Comparison of ENCODE assay signal across 10 mouse cellular contexts in genomic region chr7:92125886-92126285, GRCm38 (mm10).
DNase-seq lines count a peak whose midpoint lies in the region; ATAC-seq lines count a peak whose summit lies in the region.
"Had no signal": no experiment of that assay in that cellular context is flagged by ENCODE, and none has a peak within 500 bp of the region (broad histone marks: within the 10 kb centered on the region; RNA-seq: fewer than 3 reads in every experiment).

No protein-coding gene starts in this region.

- H3K4me2 ChIP-seq in forebrain, embryonic 13.5 days: no peak overlapping the region
- no peak overlapping the region for H3K4me2 ChIP-seq in forebrain, embryonic 11.5 days (ENCODE audit: low read depth, low read length, severe bottlenecking)
- H3K4me2 ChIP-seq in midbrain, embryonic 15.5 days: no peak overlapping the region
- H3K4me2 ChIP-seq in midbrain, embryonic 16.5 days (ENCODE audit: low read length): no peak overlapping the region
- H3K4me2 ChIP-seq in kidney, embryonic 15.5 days: no peak overlapping the region
- H3K4me2 ChIP-seq: limb, embryonic 15.5 days had no signal

- 50% methylated on average over 3 of the region's 3 CpGs for WGBS in forebrain, embryonic 13.5 days
- 81% methylated on average over 3 of the region's 3 CpGs for WGBS in forebrain, embryonic 11.5 days
- 36% methylated on average over 3 of the region's 3 CpGs for WGBS in midbrain, embryonic 15.5 days
- 45% methylated on average over 3 of the region's 3 CpGs for WGBS in midbrain, embryonic 16.5 days
- 57% methylated on average over 3 of the region's 3 CpGs for WGBS in kidney, embryonic 15.5 days

- H3K4me1 ChIP-seq in forebrain, embryonic 13.5 days: peaks cover 13% of the 10 kb centered on the region; the same call in 1 of the 2 replicates
- no peaks in the 10 kb centered on the region for H3K4me1 ChIP-seq in forebrain, embryonic 11.5 days (replicated peaks; ENCODE audit: control insufficient read depth, insufficient read depth, low read length)
- H3K4me1 ChIP-seq in midbrain, embryonic 15.5 days: no peaks in the 10 kb centered on the region
- H3K4me1 ChIP-seq in midbrain, embryonic 16.5 days (ENCODE audit: control insufficient read depth, insufficient read depth, low read length): peaks cover 3% of the 10 kb centered on the region; the same call in 1 of the 2 replicates
- H3K4me1 ChIP-seq in kidney, embryonic 15.5 days: no peaks in the 10 kb centered on the region

- no peaks in the 10 kb centered on the region for H3K36me3 ChIP-seq in forebrain, embryonic 13.5 days (ENCODE audit: poor library complexity, severe bottlenecking)
- H3K36me3 ChIP-seq in forebrain, embryonic 11.5 days (ENCODE audit: control insufficient read depth, insufficient read depth, low read length): no peaks in the 10 kb centered on the region
- no peaks in the 10 kb centered on the region for H3K36me3 ChIP-seq in midbrain, embryonic 15.5 days (replicated peaks)
- H3K36me3 ChIP-seq in midbrain, embryonic 16.5 days (ENCODE audit: control insufficient read depth, insufficient read depth, low read length): no peaks in the 10 kb centered on the region
- H3K36me3 ChIP-seq in kidney, embryonic 15.5 days: no peaks in the 10 kb centered on the region
- H3K36me3 ChIP-seq: limb, embryonic 15.5 days had no signal

- H3K4me3 ChIP-seq in forebrain, embryonic 13.5 days: no peak overlapping the region
- no peak overlapping the region for H3K4me3 ChIP-seq in forebrain, embryonic 11.5 days (ENCODE audit: low read depth, low read length)
- H3K4me3 ChIP-seq in midbrain, embryonic 15.5 days: no peak overlapping the region
- H3K4me3 ChIP-seq in midbrain, embryonic 16.5 days (ENCODE audit: low read depth, low read length): no peak overlapping the region
- H3K4me3 ChIP-seq in kidney, embryonic 15.5 days (replicated peaks): no peak overlapping the region
- H3K4me3 ChIP-seq: limb, embryonic 15.5 days had no signal

- no peaks in the 10 kb centered on the region for H3K27me3 ChIP-seq in forebrain, embryonic 13.5 days
- H3K27me3 ChIP-seq in forebrain, embryonic 11.5 days (ENCODE audit: control insufficient read depth, insufficient read depth, low read length): no peaks in the 10 kb centered on the region
- no peaks in the 10 kb centered on the region for H3K27me3 ChIP-seq in midbrain, embryonic 15.5 days (replicated peaks)
- no peaks in the 10 kb centered on the region for H3K27me3 ChIP-seq in midbrain, embryonic 16.5 days (ENCODE audit: control insufficient read depth, insufficient read depth, low read depth, low read length)
- H3K27me3 ChIP-seq in kidney, embryonic 15.5 days: no peaks in the 10 kb centered on the region
- H3K27me3 ChIP-seq: limb, embryonic 15.5 days had no signal

- ATAC-seq in forebrain, embryonic 13.5 days: peak; percentile 86
- no peak for ATAC-seq in forebrain, embryonic 11.5 days (replicated peaks; ENCODE audit: low FRiP score)
- peak; percentile 72; the same call in 1 of the 2 replicates for ATAC-seq in midbrain, embryonic 15.5 days (replicated peaks)
- no peak for ATAC-seq in midbrain, embryonic 16.5 days
- ATAC-seq in megakaryocyte-erythroid progenitor cell, adult 5-6 weeks (replicated peaks; ENCODE audit: low FRiP score, low TSS enrichment, poor library complexity, severe bottlenecking): no peak
- ATAC-seq in kidney, embryonic 15.5 days (replicated peaks; ENCODE audit: low FRiP score): no peak

- no peak for DNase-seq in forebrain, embryonic 11.5 days (ENCODE audit: low spot score)
- DNase-seq in frontal cortex, postnatal 10 days (ENCODE audit: low spot score in 2 of 2): peak; percentile 29 to 36
- no peak for DNase-seq in thymus, postnatal 4 days
- DNase-seq: B cell, adult 2 months had no signal

- H3K9ac ChIP-seq in forebrain, embryonic 13.5 days: no peak overlapping the region
- H3K9ac ChIP-seq in forebrain, embryonic 11.5 days (ENCODE audit: low read length): no peak overlapping the region
- H3K9ac ChIP-seq in midbrain, embryonic 15.5 days: no peak overlapping the region
- H3K9ac ChIP-seq in midbrain, embryonic 16.5 days (ENCODE audit: low read depth, low read length): no peak overlapping the region
- no peak overlapping the region for H3K9ac ChIP-seq in kidney, embryonic 15.5 days
- H3K9ac ChIP-seq: limb, embryonic 15.5 days had no signal

- no peaks in the 10 kb centered on the region for H3K9me3 ChIP-seq in forebrain, embryonic 13.5 days (replicated peaks)
- H3K9me3 ChIP-seq in forebrain, embryonic 11.5 days (ENCODE audit: control insufficient read depth, low read length): no peaks in the 10 kb centered on the region
- no peaks in the 10 kb centered on the region for H3K9me3 ChIP-seq in midbrain, embryonic 15.5 days
- H3K9me3 ChIP-seq in midbrain, embryonic 16.5 days (replicated peaks; ENCODE audit: control insufficient read depth, low read length, poor library complexity, severe bottlenecking): no peaks in the 10 kb centered on the region
- no peaks in the 10 kb centered on the region for H3K9me3 ChIP-seq in kidney, embryonic 15.5 days (replicated peaks)
- H3K9me3 ChIP-seq: limb, embryonic 15.5 days had no signal

- peak overlapping the region; percentile 44; the same call in 1 of the 2 replicates for H3K27ac ChIP-seq in forebrain, embryonic 13.5 days
- no peak overlapping the region for H3K27ac ChIP-seq in forebrain, embryonic 11.5 days (ENCODE audit: low read depth, low read length)
- no peak overlapping the region for H3K27ac ChIP-seq in midbrain, embryonic 15.5 days
- no peak overlapping the region for H3K27ac ChIP-seq in midbrain, embryonic 16.5 days (ENCODE audit: low read length)
- no peak overlapping the region for H3K27ac ChIP-seq in kidney, embryonic 15.5 days
- H3K27ac ChIP-seq: limb, embryonic 15.5 days had no signal

Comparison
In these comparisons a context has a peak if more than half of its experiments do, and no peak if none do; other contexts are left out.
1. ATAC-seq: peak in forebrain, embryonic 13.5 days (single experiment) and midbrain, embryonic 15.5 days (single experiment); none in forebrain, embryonic 11.5 days (single experiment), midbrain, embryonic 16.5 days (single experiment), megakaryocyte-erythroid progenitor cell, adult 5-6 weeks (single experiment) and kidney, embryonic 15.5 days (single experiment).
2. DNase-seq: peak in frontal cortex, postnatal 10 days (2 of 2); none in forebrain, embryonic 11.5 days (single experiment) and thymus, postnatal 4 days (single experiment).